Mouse (Mus musculus) lung, postnatal 10 days (tissue): ENCODE data around the gene Pigk.

ENCODE experiments used
- DNase-seq: peaks from one replicate; pipeline ENCODE4 v3.0.0; 2021

Pigk gene

GRCm38 (mm10) chr3:152733011-152733410, 19.1 kb downstream of the Pigk start:
- no peak for DNase-seq

DNA sequence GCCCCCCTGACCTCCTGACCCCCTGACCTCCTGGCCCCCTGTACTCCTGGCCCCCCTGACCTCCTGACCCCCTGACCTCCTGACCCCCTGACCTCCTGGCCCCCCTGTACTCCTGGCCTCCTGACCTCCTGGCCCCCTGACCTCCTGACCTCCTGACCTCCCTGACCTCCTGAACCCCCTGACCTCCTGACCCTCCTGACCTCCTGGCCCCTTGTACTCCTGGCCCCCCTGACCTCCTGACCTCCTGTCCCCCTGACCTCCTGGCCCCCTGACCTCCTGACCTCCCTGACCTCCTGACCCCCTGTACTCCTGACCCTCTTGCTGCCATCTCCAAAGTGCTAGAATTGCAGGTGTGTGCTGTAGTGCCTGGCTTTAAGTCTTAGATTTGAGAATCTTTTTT, 19.6 kb downstream of the Pigk start:
- no peak for DNase-seq

- DNase-seq, result no peak
Measured at GRCm38 (mm10) chr3:152734100-152734499, 20.2 kb downstream of the Pigk start.

- no peak for DNase-seq
Measured at GRCm38 (mm10) chr3:152735601-152736250, 21.8 kb downstream of the Pigk start.

DNA sequence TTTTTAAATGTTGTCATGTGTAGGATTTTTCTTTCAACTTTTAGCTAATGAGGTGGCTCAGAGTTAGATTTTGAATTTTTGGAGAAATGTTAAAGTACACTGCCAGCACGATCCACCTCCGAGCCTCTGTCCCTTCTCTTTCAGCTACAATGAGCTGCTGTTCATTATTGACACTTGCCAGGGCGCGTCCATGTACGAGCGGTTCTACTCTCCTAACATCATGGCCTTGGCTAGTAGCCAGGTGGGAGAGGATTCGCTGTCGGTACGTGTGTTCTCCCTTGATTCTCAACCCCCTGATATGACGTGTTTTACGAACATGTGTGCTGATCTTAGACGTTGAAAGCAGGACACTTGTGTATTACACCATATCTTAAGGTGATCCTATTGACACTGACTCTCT, 30.4 kb downstream of the Pigk start:
- DNase-seq, result no peak

DNA sequence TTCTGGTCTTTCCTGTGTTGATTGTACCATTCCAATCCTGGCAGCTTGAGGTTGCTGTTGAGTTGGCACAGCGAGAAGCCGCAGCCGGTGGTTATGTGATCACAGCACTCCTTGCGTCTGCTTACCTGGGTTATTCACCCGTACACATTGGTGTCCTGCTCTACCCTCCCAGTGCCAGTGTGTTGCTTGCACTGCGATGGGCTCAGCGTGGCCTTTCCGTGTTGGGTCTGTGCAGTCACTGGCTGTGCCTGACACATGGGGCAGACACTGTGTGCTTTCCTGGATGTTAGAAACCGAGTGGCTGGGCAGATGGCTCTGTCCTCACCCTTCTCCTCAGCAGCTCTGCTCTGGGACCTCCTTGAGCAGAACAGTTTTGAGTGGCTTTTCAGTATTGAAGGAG, 31.7 kb downstream of the Pigk start:
- no peak for DNase-seq

DNA sequence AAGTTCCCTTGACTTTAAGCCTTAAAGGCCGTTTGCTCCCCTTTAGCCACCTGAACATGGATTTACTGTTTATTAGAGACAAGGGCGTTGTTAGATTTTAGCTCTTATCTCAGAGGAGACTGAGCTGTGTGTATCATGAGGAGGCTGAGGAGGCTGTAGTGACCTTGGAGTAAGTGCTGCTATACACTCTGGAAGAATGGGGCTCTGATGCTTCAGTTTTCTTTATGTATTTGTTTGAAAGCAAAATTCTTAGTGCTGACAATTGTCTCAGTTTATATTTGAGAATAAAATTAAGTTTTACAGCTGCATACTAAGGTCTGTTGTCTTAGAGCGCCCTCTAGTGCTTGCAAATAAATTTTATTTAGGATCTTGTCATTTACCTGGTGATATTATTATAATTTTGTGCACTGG, 35.6 kb downstream of the Pigk start:
- peak; percentile 62 for DNase-seq

DNA sequence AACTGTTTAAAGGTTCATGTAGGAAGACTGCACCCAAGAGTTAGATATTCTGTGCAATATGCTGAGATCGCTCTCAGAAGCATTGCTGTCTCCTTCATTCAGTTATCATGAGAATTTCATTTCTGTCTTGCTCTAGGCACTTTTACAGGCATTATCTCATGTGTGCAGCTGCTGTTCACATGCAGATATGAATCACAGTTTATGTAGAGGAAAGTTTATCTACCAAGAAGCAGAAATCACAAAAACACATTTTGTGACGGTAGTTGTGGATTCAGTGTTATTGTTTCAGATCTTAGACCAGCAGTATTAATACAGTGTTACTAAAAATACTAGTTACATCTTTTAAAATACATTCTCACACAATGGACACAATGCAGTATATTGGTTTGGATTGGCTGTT, 36.0 kb downstream of the Pigk start:
- DNase-seq, result no peak

DNA sequence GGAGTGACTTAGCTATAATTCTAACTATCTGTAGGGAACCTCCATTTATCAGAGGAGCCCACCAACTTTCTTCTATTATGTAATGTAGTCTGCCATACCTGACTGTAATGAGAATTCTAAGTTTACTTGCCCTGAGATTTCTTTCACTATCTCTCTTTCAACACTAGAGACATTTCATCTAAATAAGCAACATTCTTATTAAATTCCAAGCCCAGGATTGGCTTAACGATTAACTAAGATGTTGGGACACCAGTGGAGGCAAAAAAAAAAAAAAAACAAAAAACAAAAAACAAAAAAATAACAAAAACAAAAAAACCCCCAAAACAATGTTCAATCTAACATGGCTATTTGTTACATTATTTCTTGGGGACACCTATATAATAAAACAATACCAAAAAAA, 39.0 kb downstream of the Pigk start:
- DNase-seq, result no peak

DNA sequence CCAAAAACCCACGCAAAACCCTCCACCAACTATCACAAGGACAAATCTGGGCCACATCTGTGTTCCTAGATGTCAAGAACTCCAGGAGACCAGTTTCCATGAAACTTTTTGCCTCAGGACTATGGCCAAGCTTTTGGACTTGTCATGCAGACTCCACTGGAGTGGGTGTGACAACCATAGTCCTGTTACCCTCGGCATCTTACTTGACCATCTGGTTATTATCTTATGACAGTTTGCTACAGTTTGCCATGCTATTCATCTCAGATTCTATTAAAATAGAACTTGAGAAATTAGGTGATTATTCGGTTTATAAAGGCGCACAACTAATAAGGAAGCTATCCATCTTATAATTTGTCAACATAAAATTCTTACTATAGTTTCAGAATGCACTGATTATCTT, 39.4 kb downstream of the Pigk start:
- no peak for DNase-seq

DNA sequence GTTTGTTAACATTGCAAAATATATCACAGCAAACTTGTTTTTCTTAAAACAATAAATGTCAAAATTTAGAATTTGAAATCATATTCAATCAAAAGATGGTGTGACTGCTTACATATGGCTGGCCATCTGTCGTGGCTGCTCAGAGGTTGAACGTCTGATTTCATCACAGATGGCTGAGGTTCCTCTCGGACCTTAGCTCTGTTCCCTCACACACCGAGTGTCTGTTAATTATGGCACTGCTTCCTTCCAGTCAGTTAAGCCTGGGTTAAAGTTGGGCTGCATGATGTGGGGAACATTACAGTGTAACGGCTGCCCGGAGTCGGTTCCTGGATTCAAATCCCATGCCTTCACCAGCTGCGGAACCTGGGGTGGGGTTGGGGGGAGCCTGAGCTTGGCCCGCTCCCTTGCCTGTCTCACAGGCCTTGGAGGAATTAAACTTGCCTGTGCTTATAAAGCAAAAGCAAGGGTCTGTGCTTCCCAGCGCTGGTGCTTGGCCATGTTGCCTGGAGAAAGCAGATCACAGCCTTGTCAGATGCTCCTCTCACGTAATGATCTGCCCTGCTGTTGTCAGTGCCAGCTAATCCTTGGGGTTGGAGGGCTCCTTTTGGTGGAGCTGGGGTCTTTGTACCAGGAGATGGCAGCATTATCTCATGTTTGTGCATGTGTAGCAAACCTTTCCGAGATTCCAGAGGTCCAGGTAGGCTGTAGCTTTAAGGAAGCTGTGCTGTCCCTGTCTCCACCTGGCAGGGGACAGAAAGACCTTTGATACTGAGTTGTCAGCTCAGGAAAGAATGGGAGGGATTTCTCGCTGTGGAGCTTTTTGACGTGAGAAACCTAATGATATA, 40.2 kb downstream of the Pigk start:
- no peak for DNase-seq

DNA sequence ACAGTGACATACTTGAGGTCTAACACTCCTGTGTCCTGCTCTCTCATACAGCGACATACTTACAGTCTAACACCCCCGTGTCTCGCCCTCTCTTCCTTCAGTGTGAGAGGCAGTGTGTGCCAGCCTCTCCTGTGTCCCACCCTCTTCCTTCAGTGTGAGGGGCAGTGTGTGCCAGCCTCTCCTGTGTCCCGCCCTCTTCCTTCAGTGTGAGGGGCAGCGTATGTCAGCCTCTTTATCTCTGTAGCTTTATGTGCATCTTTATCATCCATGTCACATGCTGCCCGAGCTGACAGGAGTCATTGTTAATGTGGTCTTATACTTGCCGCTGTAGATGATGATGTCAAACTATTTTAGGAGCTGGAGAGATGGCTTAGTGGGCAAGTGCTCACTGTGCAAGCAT, 41.6 kb downstream of the Pigk start:
- DNase-seq, result peak; percentile 59

DNA sequence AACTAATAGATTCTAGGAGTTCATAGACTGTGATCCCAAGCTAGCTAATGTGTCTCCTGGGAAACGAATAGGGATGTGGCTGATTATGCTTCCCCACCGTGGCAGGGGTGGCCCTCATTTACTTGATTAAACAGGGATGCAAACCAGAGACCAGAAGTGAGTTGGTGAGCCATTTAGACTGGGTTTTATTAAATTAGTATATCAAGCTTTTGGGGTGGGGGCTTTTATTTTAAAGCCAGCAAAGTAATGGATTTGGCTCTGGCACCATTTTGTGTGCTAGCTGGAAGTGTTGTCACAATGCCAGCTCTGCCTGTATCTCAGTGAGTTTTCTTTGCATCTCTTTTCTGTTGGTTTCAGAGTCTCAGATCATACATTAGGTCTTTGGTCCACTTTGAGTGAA, 43.0 kb downstream of the Pigk start:
- no peak for DNase-seq

GRCm38 (mm10) chr3:152757464-152758393, 43.8 kb downstream of the Pigk start:
- DNase-seq, result no peak

GRCm38 (mm10) chr3:152758500-152759032, 44.7 kb downstream of the Pigk start:
- DNase-seq, result peak; percentile 48

- DNase-seq, result peak; percentile 63
Measured at GRCm38 (mm10) chr3:152761116-152761515, 47.2 kb downstream of the Pigk start.

DNA sequence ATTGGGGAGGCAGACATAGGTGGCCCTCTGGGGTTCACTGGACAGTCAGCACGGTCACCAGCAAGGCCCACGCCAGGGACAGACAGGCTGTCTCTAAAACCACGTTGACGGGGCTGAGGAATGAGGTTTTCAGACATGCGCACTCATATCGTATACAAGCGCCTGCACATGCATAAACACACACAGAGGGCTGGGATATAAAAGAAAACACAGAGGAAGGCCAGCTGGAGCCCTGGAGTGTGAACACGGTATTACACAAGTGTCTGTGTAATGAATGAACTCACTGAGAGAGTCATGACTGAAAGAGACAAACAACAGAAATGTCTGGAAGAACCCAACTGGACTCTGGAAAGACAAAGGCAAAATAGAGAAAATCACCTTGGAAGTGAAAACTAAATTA, 47.8 kb downstream of the Pigk start:
- peak; percentile 75 for DNase-seq

GRCm38 (mm10) chr3:152762302-152762701, 48.4 kb downstream of the Pigk start:
- DNase-seq, result no peak

DNA sequence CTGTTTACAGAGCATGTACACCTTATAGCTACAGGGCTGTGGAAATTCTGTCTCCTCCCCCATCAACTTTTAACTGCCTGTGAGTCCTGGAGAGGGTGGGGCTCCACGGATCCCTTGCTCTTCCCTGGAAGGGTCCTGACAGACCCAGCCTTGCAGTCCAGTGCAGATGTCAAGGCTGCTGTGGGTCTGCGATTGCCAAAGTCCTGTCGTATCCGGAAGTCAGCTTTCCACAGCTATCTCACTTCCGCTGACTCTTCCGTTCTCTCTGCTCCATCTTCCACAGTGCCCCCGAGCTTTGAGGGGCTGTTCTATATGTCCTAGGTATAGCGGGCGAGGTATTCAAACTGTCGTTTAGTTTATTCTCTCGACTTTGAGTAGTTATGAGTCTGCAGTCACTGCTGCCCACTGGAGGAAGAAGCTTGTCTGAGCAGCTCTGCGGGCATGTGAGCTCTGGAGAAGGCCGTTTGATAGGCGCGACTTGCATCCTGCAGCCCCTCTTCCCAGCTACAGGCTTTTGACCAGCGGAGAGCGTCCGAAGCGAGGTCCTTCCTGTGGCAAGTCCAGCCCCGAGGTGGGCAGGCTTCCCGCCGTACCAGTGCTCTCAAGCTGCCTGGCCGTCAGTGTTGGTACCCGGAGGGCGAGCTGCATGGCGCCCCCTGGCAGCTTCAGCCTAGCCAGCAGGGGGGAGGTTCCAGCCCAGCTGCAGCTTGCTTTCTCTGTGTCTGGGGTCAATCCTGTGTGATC, 49.4 kb downstream of the Pigk start:
- DNase-seq, result peak; percentile 76

DNA sequence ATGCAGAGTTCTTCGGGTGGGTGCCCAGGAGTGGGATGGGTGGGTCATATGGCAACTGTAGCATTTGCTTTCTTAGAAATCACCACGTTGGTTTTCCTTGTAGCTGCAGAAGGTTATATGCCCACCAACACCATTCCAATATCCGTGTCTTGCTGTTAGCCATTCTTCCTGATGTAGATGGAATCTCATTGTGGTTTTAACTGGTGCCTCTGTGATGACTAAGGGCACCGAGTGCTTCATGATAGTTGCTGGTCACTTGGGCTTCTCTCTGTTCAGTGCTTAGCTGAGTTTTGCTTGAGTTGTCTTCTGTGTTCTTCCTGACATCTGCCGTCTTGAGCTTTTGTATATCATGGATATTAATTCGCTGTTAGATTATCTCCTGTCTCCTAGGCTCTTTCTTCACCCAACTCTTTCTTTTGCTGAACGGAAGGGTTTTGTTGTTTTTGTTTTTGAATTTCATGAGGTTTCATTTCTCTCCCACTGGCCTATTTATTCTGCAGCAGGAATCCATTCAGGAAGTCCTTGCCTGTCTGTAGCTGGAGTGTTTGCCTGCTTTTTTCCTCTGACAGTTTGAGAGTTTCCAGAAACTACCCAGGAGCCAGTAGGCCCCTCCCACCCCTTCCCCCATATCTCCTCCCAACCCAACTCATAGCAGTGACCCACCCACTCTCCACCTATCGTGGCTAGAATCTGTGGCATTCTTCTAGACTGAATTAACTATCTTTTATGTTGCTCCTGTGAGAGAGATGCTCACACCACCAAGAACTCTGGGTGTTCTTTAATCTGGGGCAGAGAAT, 50.8 kb downstream of the Pigk start:
- no peak for DNase-seq

GRCm38 (mm10) chr3:152767485-152767884, 53.6 kb downstream of the Pigk start:
- DNase-seq, result no peak

DNA sequence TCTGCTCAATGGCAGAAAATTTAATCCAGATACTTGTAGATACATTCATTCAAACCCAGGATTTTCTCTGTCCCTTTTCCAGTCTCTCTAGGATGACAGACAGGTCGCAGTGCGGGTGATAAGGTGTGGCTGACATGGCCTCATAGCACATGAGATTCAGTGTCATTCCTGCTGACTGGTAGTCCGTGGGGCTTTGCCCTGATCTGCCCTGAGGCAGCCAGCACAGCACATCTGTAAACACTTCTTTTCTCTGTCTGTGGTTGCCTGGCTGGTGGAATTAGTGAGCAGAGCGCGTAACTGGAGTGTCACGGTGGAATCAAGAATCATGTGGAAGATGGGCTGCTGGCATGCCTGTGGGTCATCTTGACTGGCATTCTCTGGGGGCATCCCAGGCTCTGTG, 56.2 kb downstream of the Pigk start:
- no peak for DNase-seq
